Mouse (Mus musculus) intestine, embryonic 14.5 days (tissue): ENCODE data around the gene Tmem200b. TPM values are rescaled to one million over a fixed set of nuclear protein-coding genes. Genes with fewer than 3 reads are reported as not detected.

Source experiments
- ATAC-seq: fragments of 200-750 bp; cut with Nextera tagmentation; replicated peaks from 2 replicates; pipeline ENCODE4 v1.8.0; 2017; ENCODE audit warnings: low read depth, moderate number of reproducible peaks, moderate TSS enrichment, moderate library complexity; ENCODE audit not compliant: low FRiP score, low TSS enrichment
- DNase-seq: peaks from one replicate; pipeline ENCODE4 v3.0.0-alpha.2; 2018; ENCODE audit warnings: low spot score
- H3K27ac ChIP-seq: fragments of 300-500 bp; sonication (generic); 2 replicates; pipeline ENCODE4 v1.5.1; 2014; ENCODE audit warnings: low read depth, mild to moderate bottlenecking, control low read depth
- H3K27me3 ChIP-seq: fragments of 300-500 bp; sonication (generic); replicated peaks from 2 replicates; pipeline ENCODE4 v1.6.1; 2014; ENCODE audit warnings: low read length, control low read depth; ENCODE audit not compliant: control insufficient read depth, insufficient read depth
- H3K36me3 ChIP-seq: fragments of 300-500 bp; sonication (generic); 2 replicates; pipeline ENCODE4 v1.6.1; 2014; ENCODE audit warnings: low read length, control low read depth; ENCODE audit not compliant: control insufficient read depth, insufficient read depth
- H3K4me1 ChIP-seq: fragments of 300-500 bp; sonication (generic); replicated peaks from 2 replicates; pipeline ENCODE4 v1.6.1; 2014; ENCODE audit warnings: low read length, control low read depth, mixed read lengths; ENCODE audit not compliant: control insufficient read depth, insufficient read depth
- H3K4me2 ChIP-seq: fragments of 300-500 bp; sonication (generic); 2 replicates; pipeline ENCODE4 v1.6.1; 2014; ENCODE audit warnings: low read length
- H3K4me3 ChIP-seq: fragments of 300-500 bp; sonication (generic); 2 replicates; pipeline ENCODE4 v1.5.1; 2014; ENCODE audit warnings: low read depth, low read length, control low read depth, mixed read lengths
- H3K9ac ChIP-seq: fragments of 300-500 bp; sonication (generic); 2 replicates; pipeline ENCODE4 v1.6.1; 2014; ENCODE audit warnings: mild to moderate bottlenecking, low read length
- H3K9me3 ChIP-seq: fragments of 300-500 bp; sonication (generic); 2 replicates; pipeline ENCODE4 v1.6.1; 2016; ENCODE audit warnings: low read length, control low read depth; ENCODE audit not compliant: control insufficient read depth
- WGBS: fragments of 180-500 bp; shearing (Covaris S2); extraction: QIAGEN DNeasy Blood & Tissue Kit; methylation state at CpG from one replicate; pipeline ENCODE4 v1.1.7; 2014; 5-methylcytosine and 5-hydroxymethylcytosine counted together
- polyA plus RNA-seq: library from polyadenylated mRNA; unstranded; fragments of >200 nt; fragmentation: Nextera tagmentation; extraction: Ambion mirVana; gene quantifications from 2 replicates; pipeline ENCODE4 v1.2.1, GENCODE M21; 2014

The Tmem200b gene
- polyA plus RNA-seq, 1 experiment from 2014 or later: 2.3 TPM

- WGBS: 3% methylated on average over 31 of the region's 31 CpGs
- ATAC-seq (no peak), DNase-seq (peak; percentile 81)
- Histone ChIP-seq H3K9me3 (no peaks in the 10 kb centered on the region), H3K27ac (no peak overlapping the region), H3K4me3 (peak overlapping the region; percentile 22), H3K4me2 (peak overlapping the region; percentile 46), H3K27me3 (peaks cover 14% of the 10 kb centered on the region), H3K9ac (peak overlapping the region; percentile 11), H3K4me1 (peaks cover 45% of the 10 kb centered on the region), H3K36me3 (no peaks in the 10 kb centered on the region)
Measured at GRCm38 (mm10) chr4:131914891-131915469, 6.6 kb upstream of the Tmem200b start.

- peaks cover 14% of the 10 kb centered on the region for H3K27me3 ChIP-seq
- WGBS: 34% methylated on average over 13 of the region's 13 CpGs
- H3K9ac ChIP-seq: no peak overlapping the region
- peak overlapping the region; percentile 46 for H3K4me2 ChIP-seq
- no peaks in the 10 kb centered on the region for H3K36me3 ChIP-seq
- H3K4me1 ChIP-seq: peaks cover 38% of the 10 kb centered on the region
- DNase-seq: no peak
- ATAC-seq: no peak
- no peak overlapping the region for H3K4me3 ChIP-seq
- no peak overlapping the region for H3K27ac ChIP-seq
- no peaks in the 10 kb centered on the region for H3K9me3 ChIP-seq
Measured at GRCm38 (mm10) chr4:131915821-131916328, 5.7 kb upstream of the Tmem200b start.

DNA sequence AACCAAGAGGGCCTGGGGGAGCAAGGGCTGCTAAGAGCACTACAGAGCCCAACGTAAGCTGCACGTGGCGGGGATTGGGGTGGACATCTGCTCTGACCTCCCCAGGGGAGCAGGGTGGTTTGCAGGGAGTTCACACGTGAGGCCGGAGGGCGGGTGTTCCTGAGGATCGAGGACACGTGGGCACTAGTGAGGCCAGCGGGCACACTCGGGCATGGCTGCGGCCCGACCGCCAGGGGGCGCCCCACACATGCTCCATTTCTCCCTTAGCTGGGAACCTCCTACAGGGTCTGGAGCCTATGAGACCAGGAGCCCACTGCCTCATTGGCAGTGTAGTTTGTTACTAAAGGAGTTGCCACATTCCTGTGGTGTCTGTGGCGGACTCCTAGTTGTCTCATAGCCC, 5.1 kb upstream of the Tmem200b start:
- H3K4me3 ChIP-seq: no peak overlapping the region
- no peaks in the 10 kb centered on the region for H3K9me3 ChIP-seq
- H3K27ac ChIP-seq: no peak overlapping the region
- H3K4me1 ChIP-seq: peaks cover 36% of the 10 kb centered on the region
- H3K36me3 ChIP-seq: no peaks in the 10 kb centered on the region
- DNase-seq (peak; percentile 87), ATAC-seq (0 out of 2 replicates have a peak, but pooled peaks have one; percentile 30)
- peaks cover 14% of the 10 kb centered on the region for H3K27me3 ChIP-seq
- no peak overlapping the region for H3K4me2 ChIP-seq
- no peak overlapping the region for H3K9ac ChIP-seq
- 16% methylated on average over 15 of the region's 15 CpGs for WGBS

DNA sequence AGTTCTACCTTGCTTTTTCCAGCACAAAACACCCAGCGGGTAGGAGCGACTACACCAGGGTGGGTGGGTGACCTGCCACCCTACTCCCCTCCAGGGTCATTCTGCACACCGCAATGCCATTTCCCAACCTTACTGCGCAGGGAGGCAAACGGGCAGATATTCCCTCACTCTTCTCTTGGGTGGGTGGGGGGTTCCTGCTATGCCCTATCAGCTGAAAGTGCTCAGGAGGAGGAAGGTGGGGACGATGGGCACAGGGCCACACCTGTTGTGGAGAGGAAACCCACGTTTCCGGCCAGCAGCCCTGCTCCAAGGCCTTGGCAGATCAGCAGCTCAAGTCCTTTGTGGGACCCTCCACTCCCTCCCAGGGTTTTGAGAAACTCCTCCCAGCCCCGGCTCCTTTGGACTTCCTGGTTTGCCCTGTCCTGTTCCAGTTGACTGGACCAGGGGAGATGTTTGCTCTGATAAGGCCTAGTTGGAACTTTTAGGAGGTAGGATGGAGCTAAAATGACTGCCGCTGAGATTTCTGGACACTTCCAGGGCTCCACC, 4.5 kb upstream of the Tmem200b start:
- Histone ChIP-seq H3K27me3 (peaks cover 16% of the 10 kb centered on the region), H3K27ac (no peak overlapping the region), H3K36me3 (no peaks in the 10 kb centered on the region), H3K4me2 (no peak overlapping the region), H3K4me1 (peaks cover 37% of the 10 kb centered on the region), H3K9me3 (no peaks in the 10 kb centered on the region), H3K4me3 (no peak overlapping the region), H3K9ac (no peak overlapping the region)
- ATAC-seq: no peak
- no peak for DNase-seq
- 79% methylated on average over 10 of the region's 10 CpGs for WGBS

DNA sequence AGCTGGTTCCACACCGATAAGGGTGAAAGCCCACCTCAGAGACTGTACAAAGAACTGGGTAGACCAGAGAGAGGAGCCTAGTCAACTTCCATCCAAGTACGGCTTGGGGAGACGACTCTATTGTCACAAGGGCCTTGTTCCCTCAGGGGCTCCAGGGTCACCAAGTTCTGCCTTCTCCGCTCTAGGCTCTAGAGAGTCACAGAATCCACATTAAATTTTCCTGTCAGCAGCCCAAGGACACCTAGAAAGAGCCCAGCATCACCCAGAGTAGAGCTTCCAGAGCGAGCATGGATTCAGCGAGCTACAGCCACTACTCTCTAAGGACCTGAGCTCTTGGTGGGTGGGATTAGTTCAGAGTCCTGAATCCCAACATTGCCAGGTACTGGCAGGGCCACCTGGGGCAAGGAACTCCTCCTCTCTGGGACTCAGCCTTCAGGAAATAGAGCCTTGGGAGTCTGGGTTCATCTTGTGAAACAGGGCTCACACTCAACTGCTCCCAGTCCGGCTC, 3.5 kb upstream of the Tmem200b start:
- Histone ChIP-seq H3K9ac (no peak overlapping the region), H3K4me2 (peak overlapping the region; percentile 28; the same call in 1 of the 2 replicates), H3K9me3 (no peaks in the 10 kb centered on the region), H3K36me3 (no peaks in the 10 kb centered on the region), H3K27ac (0 out of 2 replicates have a peak overlapping the region, but pooled peaks have one; percentile 75), H3K4me1 (peaks cover 45% of the 10 kb centered on the region), H3K4me3 (no peak overlapping the region), H3K27me3 (peaks cover 22% of the 10 kb centered on the region)
- ATAC-seq: no peak
- no peak for DNase-seq
- WGBS: 63% methylated on average over 7 of the region's 7 CpGs

- peak; percentile 24 for ATAC-seq
- Histone ChIP-seq H3K9me3 (no peaks in the 10 kb centered on the region), H3K36me3 (peaks cover 3% of the 10 kb centered on the region; the same call in 1 of the 2 replicates), H3K27me3 (peaks cover 22% of the 10 kb centered on the region), H3K4me3 (no peak overlapping the region), H3K4me1 (peaks cover 42% of the 10 kb centered on the region), H3K9ac (no peak overlapping the region), H3K4me2 (peak overlapping the region; percentile 70), H3K27ac (peak overlapping the region; percentile 75)
- 9% methylated on average over 15 of the region's 15 CpGs for WGBS
- DNase-seq: peak; percentile 71
Measured at GRCm38 (mm10) chr4:131918711-131919500, 2.7 kb upstream of the Tmem200b start.

- Histone ChIP-seq H3K9ac (peak overlapping the region; percentile 51), H3K4me1 (peaks cover 44% of the 10 kb centered on the region)
Measured at GRCm38 (mm10) chr4:131919506-131920140, 1.9 kb upstream of the Tmem200b start.

GRCm38 (mm10) chr4:131920141-131920594, 1.4 kb upstream of the Tmem200b start:
- DNase-seq (peak; percentile 77), ATAC-seq (no peak)
- Histone ChIP-seq H3K27ac (peak overlapping the region; percentile 75), H3K4me2 (peak overlapping the region; percentile 70), H3K9me3 (no peaks in the 10 kb centered on the region), H3K9ac (peak overlapping the region; percentile 51), H3K36me3 (peaks cover 11% of the 10 kb centered on the region), H3K27me3 (peaks cover 19% of the 10 kb centered on the region), H3K4me3 (peak overlapping the region; percentile 54), H3K4me1 (peaks cover 42% of the 10 kb centered on the region)
- 4% methylated on average over 36 of the region's 51 CpGs for WGBS

More at GRCm38 (mm10) chr4:131919506-131920140, 1.9 kb upstream of the Tmem200b start:
- ATAC-seq (no peak), DNase-seq (no peak)
- Histone ChIP-seq H3K27ac (peak overlapping the region; percentile 75; the same call in 1 of the 2 replicates), H3K9me3 (no peaks in the 10 kb centered on the region), H3K36me3 (peaks cover 7% of the 10 kb centered on the region), H3K27me3 (peaks cover 19% of the 10 kb centered on the region), H3K4me2 (peak overlapping the region; percentile 70), H3K4me3 (peak overlapping the region; percentile 54)
- WGBS: 24% methylated on average over 15 of the region's 15 CpGs
